Mouse (Mus musculus) embryonic facial prominence, embryonic 11.5 days (tissue): ENCODE measurements around the gene Dnajc25. TPM values are rescaled to one million over a fixed set of nuclear protein-coding genes. Genes with fewer than 3 reads are reported as not detected.

Experiments
- ATAC-seq: fragments of 200-750 bp; cut with Nextera tagmentation; replicated peaks from 2 replicates; pipeline ENCODE4 v1.8.0; 2017; ENCODE audit warnings: low read depth; ENCODE audit not compliant: insufficient number of reproducible peaks, low FRiP score, low TSS enrichment
- DNase-seq: peaks from one replicate; pipeline ENCODE4 v3.0.0-alpha.2; 2015; ENCODE audit warnings: low spot score
- H3K27ac ChIP-seq: fragments of 300-500 bp; sonication (generic); replicated peaks from 2 replicates; pipeline ENCODE4 v1.5.1; 2014; ENCODE audit warnings: mild to moderate bottlenecking, low read depth, low read length, control low read depth
- H3K27me3 ChIP-seq: fragments of 300-500 bp; sonication (generic); 2 replicates; pipeline ENCODE4 v1.6.1; 2014; ENCODE audit warnings: mild to moderate bottlenecking, low read length, moderate library complexity, mixed read lengths; ENCODE audit not compliant: control insufficient read depth, insufficient read depth
- H3K36me3 ChIP-seq: fragments of 300-500 bp; sonication (generic); replicated peaks from 2 replicates; pipeline ENCODE4 v1.6.1; 2014; ENCODE audit warnings: low read depth, mild to moderate bottlenecking, low read length, moderate library complexity, mixed read lengths; ENCODE audit not compliant: control insufficient read depth, insufficient read depth
- H3K4me1 ChIP-seq: fragments of 300-500 bp; sonication (generic); 2 replicates; pipeline ENCODE4 v1.6.1; 2014; ENCODE audit warnings: low read length, mixed read lengths; ENCODE audit not compliant: control insufficient read depth, insufficient read depth
- H3K4me2 ChIP-seq: fragments of 300-500 bp; sonication (generic); 2 replicates; pipeline ENCODE4 v1.6.1; 2014; ENCODE audit warnings: low read depth, mild to moderate bottlenecking, control low read depth, low read length, moderate library complexity
- H3K4me3 ChIP-seq: fragments of 300-500 bp; sonication (generic); 2 replicates; pipeline ENCODE4 v1.5.1; 2014; ENCODE audit warnings: low read depth, low read length, control low read depth
- H3K9ac ChIP-seq: fragments of 300-500 bp; sonication (generic); replicated peaks from 2 replicates; pipeline ENCODE4 v1.6.1; 2014; ENCODE audit warnings: mild to moderate bottlenecking, control low read depth, low read length
- H3K9me3 ChIP-seq: fragments of 300-500 bp; sonication (generic); replicated peaks from 2 replicates; pipeline ENCODE4 v1.6.1; 2016; ENCODE audit warnings: mild to moderate bottlenecking, low read length, inconsistent platforms, mixed read lengths; ENCODE audit not compliant: control insufficient read depth
- WGBS: fragments of 180-500 bp; shearing (Covaris S2); extraction: QIAGEN DNeasy Blood & Tissue Kit; methylation state at CpG from one replicate; pipeline ENCODE4 v1.1.7; 2014; 5-methylcytosine and 5-hydroxymethylcytosine counted together
- polyA plus RNA-seq: library from polyadenylated mRNA; unstranded; fragments of >200 nt; fragmentation: Nextera tagmentation; extraction: Ambion mirVana; gene quantifications from 2 replicates; pipeline ENCODE4 v1.2.1, GENCODE M21; 2014

The Dnajc25 gene
- polyA plus RNA-seq, 1 experiment from 2014 or later: 6.1 TPM

DNA sequence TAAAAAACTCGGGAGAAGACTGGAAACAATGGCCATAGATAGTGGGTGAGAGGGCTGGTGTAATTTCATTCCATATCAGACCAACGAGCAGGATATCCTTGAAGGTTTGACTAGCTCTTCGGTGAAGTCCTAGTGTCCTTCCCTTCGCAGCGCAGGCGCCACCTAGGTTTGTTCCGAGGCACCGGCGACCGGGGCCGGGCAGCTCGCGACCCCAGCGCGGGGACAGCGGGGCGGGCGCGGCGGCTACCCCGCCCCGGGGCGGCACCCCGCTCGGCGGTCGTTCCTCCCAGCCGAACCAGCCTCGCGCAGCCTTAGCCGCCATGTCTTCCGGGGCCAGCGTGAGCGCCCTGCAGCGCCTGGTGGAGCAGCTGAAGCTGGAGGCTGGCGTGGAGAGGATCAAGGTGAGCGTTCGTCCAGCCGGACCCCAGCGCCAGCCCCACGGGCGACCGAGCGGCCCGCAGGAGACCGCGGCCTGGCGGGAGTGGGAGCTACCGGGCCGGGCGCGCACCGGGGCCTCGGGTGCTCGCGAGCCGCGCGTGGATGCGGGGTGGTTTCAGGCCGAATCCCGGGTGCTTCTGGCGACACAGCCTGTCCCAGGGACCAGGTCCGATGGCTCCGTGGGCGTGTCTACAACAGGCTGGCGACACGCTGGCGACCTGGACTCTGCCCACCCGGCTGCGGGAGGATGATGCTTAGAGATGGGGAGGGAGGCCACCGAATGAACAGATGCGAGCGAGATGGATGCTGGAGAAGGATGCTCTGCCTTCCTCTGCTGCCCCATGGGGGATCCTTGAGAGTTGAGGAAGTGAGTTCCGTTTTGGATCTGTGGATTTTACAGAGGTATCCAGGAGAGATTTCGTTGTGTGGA, 40.3 kb downstream of the Dnajc25 start, which contains the start of gene Gng10:
Gene Gng10 (plus strand): TSS at position 171 of the 868 bp plus-strand sequence.
- WGBS: 2% methylated on average over 76 of the region's 76 CpGs
- Histone ChIP-seq H3K27ac (peak within 1 kb of the TSS; percentile 35), H3K4me2 (peak within 1 kb of the TSS; percentile 82), H3K27me3 (no peaks in the 10 kb centered on the region), H3K4me3 (peak within 1 kb of the TSS; percentile 79), H3K9me3 (no peaks in the 10 kb centered on the region), H3K4me1 (no peaks in the 10 kb centered on the region), H3K9ac (peak within 1 kb of the TSS; percentile 90), H3K36me3 (no peaks in the 10 kb centered on the region; the same call in 1 of the 2 replicates)
- peak; percentile 75 for ATAC-seq
- peak; percentile 69 for DNase-seq

DNA sequence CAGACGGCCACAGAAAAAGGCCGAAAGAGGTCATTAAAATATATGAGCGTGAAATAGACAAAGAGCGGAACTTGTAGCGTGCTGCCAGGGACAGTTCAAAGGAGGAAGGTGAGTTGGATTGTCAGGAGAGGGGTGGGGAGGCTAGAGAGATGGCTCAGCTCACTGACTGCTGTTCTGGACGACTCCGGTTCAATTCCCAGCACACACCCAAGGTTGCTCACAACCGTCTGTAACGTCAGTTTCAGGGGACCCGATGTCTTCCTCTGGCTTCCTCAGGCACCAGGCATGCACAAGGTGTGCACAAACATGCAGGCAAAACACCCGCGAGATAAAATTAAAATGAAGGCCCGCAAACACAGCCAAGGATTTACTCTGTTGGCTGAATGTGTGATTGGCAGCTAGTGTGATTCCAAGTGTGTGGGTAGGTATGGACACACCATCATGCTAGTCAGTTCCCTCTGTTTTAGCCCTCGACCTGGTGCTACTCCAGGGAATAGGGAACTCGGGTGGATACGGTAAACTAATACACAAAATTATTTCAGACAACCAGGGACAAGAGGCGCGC, 41.0 kb downstream of the Dnajc25 start:
- Histone ChIP-seq H3K9me3 (no peaks in the 10 kb centered on the region), H3K27me3 (no peaks in the 10 kb centered on the region), H3K9ac (peak overlapping the region; percentile 90), H3K36me3 (peaks cover 3% of the 10 kb centered on the region; the same call in 1 of the 2 replicates), H3K4me1 (no peaks in the 10 kb centered on the region), H3K4me3 (peak overlapping the region; percentile 79), H3K4me2 (peak overlapping the region; percentile 82), H3K27ac (no peak overlapping the region)
- ATAC-seq (peak; percentile 19; the same call in 1 of the 2 replicates), DNase-seq (peak; percentile 7)
- 60% methylated on average over 18 of the region's 18 CpGs for WGBS

DNA sequence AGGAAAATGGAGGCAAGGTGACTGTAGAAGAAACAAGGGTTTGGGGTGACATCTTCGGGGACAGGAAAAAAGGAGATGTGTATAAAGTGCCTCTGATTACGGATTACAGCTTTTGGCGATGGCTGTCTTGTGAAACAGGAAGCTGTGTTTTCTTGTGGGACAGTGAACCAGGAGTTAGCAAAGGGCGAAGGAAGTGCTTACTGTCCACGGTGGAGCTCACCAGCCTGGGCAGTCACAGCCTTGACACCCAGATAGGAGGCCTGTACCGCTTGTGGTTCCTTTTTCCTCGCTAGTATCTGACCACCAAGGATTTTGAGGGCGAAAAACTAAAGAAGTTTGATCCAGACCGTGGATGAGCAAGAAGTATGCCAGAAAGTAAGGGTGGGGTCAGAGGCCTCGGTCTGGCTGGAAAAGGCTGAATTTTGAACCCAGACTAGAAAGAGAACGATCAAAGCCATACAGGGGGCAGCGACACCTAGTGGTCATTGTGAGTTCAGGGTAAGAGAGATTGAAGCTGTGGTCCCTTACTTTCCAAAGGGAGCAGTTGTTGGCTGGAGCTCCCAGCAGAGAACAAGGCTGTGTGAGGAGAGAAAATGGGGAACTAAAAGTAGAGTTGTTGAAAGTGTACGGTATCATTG, 41.7 kb downstream of the Dnajc25 start:
- Histone ChIP-seq H3K9me3 (no peaks in the 10 kb centered on the region), H3K9ac (no peak overlapping the region), H3K27me3 (no peaks in the 10 kb centered on the region), H3K4me2 (no peak overlapping the region), H3K36me3 (peaks cover 3% of the 10 kb centered on the region; the same call in 1 of the 2 replicates), H3K4me1 (no peaks in the 10 kb centered on the region), H3K27ac (no peak overlapping the region), H3K4me3 (no peak overlapping the region)
- ATAC-seq (0 out of 2 replicates have a peak, but pooled peaks have one; percentile 31), DNase-seq (peak; percentile 86)
- 48% methylated on average over 13 of the region's 13 CpGs for WGBS

DNA sequence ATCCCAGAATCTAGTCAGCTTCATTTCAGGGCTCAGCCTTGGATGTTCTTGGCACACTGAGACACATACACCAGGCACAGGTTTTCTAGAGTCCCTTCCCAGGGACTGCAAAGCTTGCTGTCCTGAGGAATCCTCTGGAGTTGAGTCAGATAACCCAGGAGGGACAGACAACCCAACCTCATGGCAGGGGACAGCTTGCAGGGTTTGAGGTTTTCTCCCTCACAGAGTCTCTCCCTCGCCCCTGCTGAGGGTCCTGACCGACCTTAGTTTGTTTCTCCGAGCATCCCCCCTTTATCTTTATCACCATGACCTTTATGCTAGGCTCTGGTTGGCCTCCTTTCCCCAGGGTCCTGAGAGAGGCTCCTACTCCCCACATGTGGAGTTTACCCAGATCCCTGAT, 42.7 kb downstream of the Dnajc25 start:
- no peak for DNase-seq

DNA sequence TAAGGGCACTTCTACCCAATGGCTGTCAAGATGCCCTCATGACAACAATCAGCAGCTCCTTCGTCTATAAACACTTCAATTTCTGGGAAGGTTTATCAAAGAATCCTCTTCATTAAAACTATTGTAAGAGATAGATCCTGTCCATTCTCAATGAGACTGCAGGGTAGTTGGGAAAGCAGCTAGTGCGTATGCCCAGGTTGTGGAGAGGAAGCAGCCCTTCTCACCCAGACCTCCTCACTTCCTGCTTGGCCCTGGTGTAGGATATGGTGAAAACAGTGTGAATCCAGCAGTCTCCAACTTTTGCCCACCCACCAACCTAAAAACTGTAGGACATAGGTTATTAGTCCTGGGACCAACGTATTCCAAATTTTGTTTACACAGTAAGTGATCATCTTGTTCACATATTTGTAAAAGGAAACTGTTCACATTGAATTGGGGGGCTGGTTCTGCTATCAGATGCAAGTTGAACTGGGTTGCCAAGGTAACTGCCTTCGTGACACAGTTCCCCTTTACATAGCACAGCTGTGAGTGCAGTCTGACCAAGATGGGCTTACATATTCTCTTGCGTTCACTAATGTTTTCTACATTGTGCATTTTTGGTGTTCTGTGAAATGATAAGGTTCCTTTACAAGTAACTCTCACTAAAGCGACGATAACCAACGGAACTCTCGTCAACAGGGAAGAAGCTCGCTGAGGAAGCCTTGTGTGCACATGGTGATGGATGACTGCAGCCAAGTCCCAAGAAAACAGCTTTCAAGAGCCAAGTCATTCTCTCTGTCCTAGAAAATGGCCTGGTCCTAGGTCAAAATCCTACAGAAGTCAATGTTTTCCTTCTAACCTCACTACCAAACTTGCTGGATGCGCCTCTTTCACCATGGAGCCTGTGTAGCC, 45.8 kb downstream of the Dnajc25 start:
- WGBS: 88% methylated on average over 11 of the region's 11 CpGs

More for the DNA sequence above, 42.7 kb downstream of the Dnajc25 start:
- Histone ChIP-seq H3K4me1 (no peaks in the 10 kb centered on the region), H3K9ac (no peak overlapping the region), H3K36me3 (peaks cover 3% of the 10 kb centered on the region; the same call in 1 of the 2 replicates), H3K4me3 (no peak overlapping the region), H3K27ac (no peak overlapping the region), H3K9me3 (no peaks in the 10 kb centered on the region), H3K4me2 (no peak overlapping the region), H3K27me3 (no peaks in the 10 kb centered on the region)
- 80% methylated on average over 3 of the region's 3 CpGs for WGBS
- no peak for ATAC-seq

DNA sequence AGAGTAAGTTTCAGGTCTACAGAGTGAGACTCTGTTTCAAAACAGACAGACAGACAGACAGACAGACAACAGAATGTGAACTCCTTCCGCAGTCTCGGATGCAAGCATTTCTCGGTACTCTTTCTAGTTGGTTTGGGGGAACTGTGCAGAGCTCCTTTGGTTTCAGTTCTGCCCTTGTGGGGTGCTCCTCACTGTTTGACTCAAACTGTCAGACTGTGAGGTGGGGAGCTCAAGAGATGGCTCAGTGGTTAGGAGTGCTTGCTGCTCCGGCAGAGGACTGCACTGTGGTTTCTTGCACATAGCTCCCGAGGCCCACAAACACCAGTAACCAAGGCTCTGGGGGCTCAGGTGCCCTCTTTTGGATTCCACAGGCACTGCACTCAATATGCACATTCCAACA, 48.2 kb downstream of the Dnajc25 start:
- no peak overlapping the region for H3K27ac ChIP-seq
- ATAC-seq: no peak
- no peak overlapping the region for H3K4me2 ChIP-seq
- no peaks in the 10 kb centered on the region for H3K9me3 ChIP-seq
- 97% methylated on average over 5 of the region's 5 CpGs for WGBS
- H3K4me1 ChIP-seq: no peaks in the 10 kb centered on the region
- H3K9ac ChIP-seq: no peak overlapping the region
- H3K27me3 ChIP-seq: no peaks in the 10 kb centered on the region
- DNase-seq: no peak
- peaks cover 3% of the 10 kb centered on the region; the same call in 1 of the 2 replicates for H3K36me3 ChIP-seq
- H3K4me3 ChIP-seq: no peak overlapping the region

More for the DNA sequence above, 45.8 kb downstream of the Dnajc25 start:
- H3K9ac ChIP-seq: no peak overlapping the region
- no peak for ATAC-seq
- H3K4me3 ChIP-seq: no peak overlapping the region
- H3K36me3 ChIP-seq: peaks cover 3% of the 10 kb centered on the region; the same call in 1 of the 2 replicates
- H3K27me3 ChIP-seq: no peaks in the 10 kb centered on the region
- no peak overlapping the region for H3K4me2 ChIP-seq
- H3K4me1 ChIP-seq: no peaks in the 10 kb centered on the region
- H3K27ac ChIP-seq: no peak overlapping the region
- no peaks in the 10 kb centered on the region for H3K9me3 ChIP-seq
- no peak for DNase-seq

DNA sequence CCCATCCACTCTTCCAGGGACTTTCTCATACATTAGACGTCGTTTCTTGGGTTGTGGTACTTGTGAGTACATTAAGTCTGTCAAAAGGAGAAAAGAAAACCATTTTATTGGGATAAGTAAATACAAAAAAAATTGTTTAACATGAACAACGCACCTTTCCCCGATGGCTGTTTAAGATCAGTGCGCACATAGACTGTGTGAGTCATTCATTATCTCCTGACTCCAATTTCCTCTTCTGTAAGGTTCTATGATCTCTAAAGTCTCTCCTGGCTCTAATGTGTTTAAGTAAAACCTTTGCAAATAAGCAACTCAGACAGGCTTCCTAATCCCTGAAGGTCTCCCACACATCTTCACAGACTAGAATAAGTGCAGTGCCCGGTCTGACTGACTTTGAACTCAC, 49.0 kb downstream of the Dnajc25 start:
- H3K4me2 ChIP-seq: no peak overlapping the region
- H3K27me3 ChIP-seq: no peaks in the 10 kb centered on the region
- H3K4me3 ChIP-seq: no peak overlapping the region
- H3K9me3 ChIP-seq: no peaks in the 10 kb centered on the region
- no peak overlapping the region for H3K27ac ChIP-seq
- DNase-seq (no peak), ATAC-seq (no peak)
- H3K4me1 ChIP-seq: no peaks in the 10 kb centered on the region
- 90% methylated on average over 6 of the region's 6 CpGs for WGBS
- peaks cover 3% of the 10 kb centered on the region; the same call in 1 of the 2 replicates for H3K36me3 ChIP-seq
- H3K9ac ChIP-seq: no peak overlapping the region
